Mouse (Mus musculus): ENCODE data around the gene Gpr152.

The Gpr152 gene

DNA sequence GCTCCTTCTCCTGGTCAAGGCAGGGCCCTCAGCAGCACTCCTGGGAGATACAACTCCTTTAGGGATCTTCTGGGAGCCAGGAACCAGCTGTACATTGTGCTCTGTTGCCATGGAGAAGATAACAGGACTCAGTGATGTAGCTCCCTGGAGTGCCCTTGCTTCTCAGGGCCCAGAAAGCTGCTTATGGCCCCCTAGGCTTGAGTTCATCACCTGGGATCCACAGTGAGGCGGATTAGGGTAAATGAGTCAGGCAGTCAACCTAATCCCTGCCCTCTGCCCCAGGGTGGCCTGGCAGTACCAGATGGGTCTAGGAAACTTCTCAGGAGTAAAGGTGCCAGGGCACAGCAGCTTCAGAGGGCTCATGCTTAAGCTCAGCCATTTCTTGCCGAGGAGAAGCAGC is at the start of gene Gpr152:
Gene Gpr152 (plus strand): TSS at position 342 of the 400 bp plus-strand sequence.
- no peak for DNase-seq (ENCODE audit: extremely low read depth, low read depth)

DNA sequence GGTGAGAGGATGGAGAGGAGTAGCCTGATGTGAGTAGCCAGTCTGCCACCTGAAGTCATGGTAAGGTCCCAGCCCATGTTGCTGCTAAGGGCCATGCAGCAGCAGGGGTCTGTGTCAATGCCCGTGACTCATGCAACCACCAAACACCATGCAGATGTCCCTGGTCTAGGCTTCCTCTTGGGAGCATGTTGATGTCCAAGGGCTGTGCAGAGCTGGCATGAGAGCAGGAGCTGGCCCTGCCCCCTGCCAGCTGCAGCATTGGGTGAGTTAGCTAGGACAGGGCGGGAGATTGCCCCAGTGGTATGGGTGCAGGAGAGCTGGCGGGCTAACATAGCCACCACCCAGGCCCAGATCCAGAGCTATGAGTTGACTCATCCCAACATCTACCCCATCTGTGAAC is 49.1 kb upstream of the Gpr152 start:
- DNase-seq (ENCODE audit: extremely low read depth, low read depth), result no peak

DNA sequence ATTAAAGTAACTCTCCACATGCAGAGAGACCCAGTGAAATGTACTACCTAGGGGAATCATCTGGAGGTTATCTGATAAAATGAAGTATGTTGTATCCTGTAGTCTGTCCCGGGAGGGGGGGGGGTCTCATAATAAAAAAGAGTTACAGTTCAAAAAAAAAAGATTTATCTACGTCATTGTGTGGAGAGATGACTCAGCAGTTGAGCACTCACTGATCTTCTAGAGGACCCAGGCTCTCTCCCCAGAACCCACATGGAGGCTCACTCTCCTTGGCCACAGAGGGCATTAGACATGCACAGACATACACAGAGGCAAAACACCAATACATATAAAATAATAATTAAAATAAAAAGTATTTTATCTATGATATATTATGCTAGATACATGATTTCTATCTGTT is 48.2 kb upstream of the Gpr152 start:
- DNase-seq (ENCODE audit: extremely low read depth, low read depth), result no peak

DNA sequence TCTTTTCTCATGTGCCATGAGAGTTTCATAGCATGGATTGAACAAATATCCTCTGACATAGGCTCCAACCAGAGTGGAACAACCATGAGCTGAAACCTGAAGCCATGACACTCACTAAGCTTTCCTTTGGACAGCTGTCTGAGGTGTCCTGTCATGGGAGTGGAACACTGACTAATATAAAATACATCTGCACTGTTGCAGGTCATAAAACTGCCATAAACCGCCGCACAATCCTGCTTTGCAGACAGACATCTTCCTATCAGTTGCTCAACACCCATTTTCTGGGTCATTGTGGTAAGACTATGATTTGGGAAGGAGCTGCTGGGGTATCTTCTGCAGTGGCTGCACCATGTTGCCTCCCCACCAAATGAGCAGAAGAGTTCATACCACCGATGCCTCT is 46.8 kb upstream of the Gpr152 start:
- no peak for DNase-seq (ENCODE audit: extremely low read depth, low read depth)

DNA sequence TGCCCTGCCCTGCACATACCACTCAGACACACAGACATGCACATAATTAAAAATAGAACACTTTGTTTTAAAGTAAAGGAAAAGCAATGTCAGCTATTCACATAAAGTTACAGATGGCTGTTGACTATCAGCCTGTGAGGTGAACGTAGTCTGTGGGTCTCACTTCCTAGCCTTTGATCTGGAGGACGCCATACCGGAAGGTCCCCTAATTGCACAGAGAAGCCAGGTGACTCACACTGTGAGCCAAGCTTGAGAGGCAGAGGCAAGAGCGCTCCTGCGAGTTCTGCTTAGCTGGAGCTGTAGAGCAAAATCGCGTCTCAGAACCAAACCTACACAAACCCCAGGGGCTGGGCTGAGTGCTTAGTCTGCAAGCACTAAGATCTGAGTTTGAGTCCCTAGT is 45.8 kb upstream of the Gpr152 start:
- DNase-seq (ENCODE audit: extremely low read depth, low read depth), result no peak

DNA sequence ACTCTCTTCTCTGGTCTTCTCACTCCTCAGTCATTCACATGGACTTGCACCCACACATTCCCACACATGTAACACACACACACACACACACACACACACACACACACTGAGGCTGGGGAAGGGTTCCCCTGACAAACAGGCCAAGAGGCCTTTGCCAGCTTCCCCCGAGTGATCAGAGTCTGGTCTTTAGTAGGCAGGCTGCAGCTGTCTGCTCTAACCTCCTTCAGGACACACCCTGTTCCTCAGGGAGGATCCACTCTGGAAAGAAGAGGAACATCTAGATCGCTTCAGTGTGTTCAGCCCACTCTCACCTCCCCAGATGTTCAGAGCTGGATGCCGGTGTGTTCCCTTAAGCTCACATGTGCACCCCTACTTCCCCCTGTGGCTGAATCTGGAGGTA is 45.2 kb upstream of the Gpr152 start:
- no peak for DNase-seq (ENCODE audit: extremely low read depth, low read depth)

DNA sequence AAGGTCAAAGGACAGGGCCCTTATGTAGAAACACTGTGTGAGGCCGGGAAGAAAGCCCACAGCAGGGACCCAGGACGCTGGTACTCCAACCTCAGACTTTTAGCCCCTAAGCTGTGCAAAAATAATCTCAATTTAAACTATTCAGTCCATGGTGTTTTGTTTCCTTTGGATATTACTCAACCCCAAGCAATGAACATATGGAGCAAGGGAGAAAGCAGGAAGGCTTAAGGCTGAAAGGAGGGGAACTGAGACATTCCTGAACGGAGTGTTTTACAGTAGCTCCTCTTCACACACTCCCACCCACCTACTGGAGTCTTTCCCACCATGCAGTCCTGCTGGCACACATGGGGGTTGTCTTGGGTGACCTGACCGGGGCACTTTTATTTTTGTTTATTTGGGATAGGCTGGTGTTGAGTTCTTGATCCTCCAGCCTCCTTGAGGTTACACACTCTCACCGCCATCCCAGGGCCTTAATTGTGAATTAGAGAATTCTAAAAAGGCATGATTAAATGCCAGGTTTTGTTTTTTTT is 44.7 kb upstream of the Gpr152 start:
- no peak for DNase-seq (ENCODE audit: extremely low read depth, low read depth)

DNA sequence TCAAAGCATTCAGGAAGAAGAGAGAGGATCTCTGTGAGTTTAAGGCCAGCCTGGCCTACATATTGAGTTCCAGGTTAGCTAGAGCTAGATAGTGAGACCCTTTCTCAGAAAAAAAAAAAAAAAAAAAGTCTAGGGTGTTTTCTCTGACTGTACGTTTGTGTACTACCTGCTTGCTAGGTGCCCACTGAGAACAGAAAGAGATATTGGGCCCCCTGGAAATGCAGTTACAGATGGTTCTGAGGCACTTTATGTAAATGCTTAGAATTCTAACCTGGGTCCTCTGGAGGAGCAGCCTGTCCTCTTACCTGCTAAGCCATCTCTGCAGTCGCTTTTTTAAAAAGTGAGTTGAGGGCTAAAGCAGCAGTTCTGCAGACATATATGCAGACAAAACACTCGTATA is 43.8 kb upstream of the Gpr152 start:
- DNase-seq (ENCODE audit: extremely low read depth, low read depth), result no peak

DNA sequence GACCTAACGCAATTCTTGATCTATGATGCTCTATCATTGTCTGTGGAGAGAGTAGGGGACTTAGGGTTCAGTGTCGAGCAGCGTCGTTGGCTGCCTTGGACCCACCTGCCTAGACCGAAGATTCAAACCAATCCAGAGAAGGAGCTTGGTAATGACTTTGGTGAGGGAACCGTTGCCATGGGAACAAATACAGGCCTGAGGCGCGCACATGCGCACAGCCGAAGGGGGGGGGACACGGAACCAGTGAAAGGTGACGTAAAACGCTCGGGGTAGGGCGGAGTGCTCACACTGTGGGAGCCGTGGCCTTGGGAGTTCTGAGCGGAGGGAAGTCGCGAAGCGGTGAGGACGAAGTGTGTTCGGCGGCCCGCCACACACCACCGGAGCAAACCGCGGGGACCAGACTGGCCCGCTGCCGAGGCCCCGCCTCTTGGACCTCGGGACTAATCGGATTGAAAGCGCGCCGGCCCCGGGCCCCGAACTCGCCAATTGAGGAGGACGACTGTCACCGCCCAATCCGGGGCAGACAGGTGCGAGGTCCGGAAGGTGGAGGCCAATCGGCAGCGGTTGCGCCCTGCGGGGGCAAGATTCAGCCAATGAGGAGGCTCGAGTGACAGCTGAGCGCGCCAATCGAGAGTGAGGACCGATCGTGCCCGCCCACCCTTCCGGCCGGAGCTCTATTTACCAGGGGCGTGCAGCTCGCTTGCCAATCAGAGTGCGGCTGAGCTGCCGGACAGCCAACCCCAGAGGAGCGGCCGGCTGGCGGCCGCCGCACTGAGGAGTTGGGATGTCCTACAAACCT is 42.7 kb upstream of the Gpr152 start, which contains the start of gene Cdk2ap2:
Gene Cdk2ap2 (plus strand): TSS at position 541 of the 799 bp plus-strand sequence.
- DNase-seq (ENCODE audit: extremely low read depth, low read depth), result peak; percentile 96

DNA sequence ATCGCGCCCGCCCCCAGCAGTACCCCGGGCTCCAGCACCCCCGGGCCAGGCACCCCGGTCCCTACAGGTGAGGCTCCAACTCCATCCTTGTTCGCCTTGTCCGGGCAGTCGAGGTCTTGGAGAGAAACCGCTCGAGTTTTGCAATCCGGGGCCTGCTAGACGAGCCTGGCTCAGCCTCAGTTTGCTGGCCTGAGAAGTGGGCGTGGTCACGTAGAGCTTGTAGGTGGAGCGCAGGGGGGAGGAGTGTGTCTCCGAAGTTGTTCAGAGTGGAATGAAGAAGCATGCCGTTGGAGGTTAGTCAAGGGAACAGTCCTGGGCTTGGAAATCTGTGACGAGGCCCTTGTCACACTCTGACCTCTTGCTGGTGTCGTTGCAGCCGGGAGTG is 42.2 kb upstream of the Gpr152 start:
- peak; percentile 75 for DNase-seq (ENCODE audit: extremely low read depth, low read depth)

DNA sequence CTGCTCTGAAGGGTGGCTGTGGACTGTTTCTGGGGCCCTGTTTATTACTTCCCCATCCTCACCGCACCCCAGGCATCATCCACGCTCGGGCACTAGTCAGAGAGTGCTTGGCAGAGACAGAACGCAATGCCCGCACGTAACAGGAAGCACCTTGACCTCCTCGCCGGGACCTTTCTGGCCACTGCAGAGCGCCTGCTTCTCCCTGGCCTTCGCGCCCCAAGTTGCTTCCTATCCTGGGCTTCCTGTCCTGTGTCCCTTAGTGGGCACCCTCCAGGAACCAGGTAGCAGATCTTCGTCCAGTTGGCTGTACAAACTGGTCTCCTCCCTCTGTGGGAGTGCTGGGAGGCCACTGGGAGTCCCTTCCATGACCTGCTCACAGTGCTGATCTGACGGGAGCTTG is 41.2 kb upstream of the Gpr152 start:
- no peak for DNase-seq (ENCODE audit: extremely low read depth, low read depth)

DNA sequence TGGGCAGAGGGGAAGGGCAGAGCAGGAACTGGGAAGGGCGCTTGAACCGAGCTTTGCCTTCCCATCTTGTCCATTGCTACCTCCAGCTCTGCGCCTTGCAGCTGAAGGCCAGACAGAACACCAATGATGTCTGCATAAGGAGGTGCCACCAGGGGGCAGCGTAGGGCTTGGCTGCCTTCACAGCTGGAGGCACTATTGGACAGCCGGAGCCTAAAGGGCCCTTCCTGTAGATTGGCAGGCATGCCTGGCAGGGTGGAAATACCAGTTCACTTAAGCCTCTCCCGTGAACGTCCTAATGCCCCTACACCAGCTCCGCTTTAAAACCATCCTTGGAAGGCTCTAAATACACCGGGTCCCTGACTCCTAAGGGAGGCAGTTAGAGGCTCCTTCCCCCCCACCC is 40.5 kb upstream of the Gpr152 start:
- peak; percentile 84 for DNase-seq (ENCODE audit: extremely low read depth, low read depth)

DNA sequence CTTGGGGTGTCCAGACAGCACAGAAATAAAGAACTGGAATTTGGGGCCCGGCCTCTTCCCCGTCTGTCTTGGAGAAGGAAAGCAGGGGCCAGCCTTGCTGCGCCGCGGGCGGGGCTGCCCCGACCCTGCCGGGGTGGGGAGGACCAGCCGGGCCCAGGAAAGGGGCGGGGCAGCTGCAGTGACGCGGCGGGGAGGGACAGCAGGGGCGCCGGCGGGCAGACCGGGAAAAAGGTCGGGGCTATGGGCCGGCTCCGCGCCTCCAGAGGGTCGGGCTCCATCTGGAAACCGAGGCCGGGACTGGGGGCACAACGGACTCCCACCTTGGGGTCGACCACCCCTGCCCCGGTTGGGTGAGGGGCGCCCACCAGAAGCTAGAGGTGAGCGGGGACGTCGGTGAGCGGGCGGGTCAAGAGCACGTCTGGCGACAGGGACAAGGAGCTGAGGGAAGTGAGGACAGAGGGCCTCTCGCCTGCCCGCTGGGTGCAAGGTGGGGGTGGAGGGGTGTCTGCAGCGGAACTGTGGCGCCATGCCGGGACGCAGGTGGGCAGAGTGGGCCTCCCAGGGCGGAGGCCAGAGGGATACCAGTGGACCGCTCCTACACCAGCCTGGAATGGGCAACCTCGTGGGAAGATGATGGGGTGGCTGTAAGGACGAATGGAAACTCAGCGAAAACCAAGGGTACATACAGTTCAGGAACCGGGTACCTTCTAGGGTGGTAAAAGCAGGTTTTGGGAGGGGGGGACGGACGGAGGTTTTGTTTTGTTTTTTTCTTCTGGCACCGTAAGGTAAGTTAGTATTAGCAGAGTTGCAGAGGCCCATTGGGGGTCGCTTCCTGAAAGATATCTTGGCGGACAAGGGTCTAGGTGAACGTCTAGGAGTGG is 39.5 kb upstream of the Gpr152 start, which contains the start of gene Pitpnm1:
Gene Pitpnm1 (plus strand): TSS at position 162 of the 881 bp plus-strand sequence.
- DNase-seq (ENCODE audit: extremely low read depth, low read depth), result no peak

DNA sequence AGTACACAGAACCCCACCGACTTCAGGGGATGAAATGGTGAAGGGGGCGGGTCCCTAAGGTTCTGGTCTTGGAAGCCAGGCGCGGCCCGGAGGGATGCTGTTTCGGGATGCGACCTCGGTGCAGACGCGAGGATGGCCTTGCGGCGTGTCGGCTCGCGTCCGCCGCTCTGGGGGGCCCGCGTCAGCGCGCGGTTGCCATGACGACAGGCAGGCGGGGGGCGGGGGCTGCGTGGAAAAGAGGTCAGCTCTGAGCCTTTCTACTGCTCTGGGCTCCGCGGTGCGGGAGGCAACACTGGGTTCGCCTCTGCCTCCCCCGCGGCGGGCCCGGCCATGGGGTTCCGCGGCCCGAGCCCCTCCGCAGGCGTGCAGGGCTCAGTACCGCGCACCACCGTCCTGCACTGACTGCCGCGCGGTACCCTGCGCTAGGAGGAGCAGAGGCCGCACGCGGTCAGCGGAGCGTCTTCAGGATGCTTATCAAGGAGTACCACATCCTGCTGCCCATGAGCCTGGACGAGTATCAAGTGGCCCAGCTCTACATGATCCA is 38.8 kb upstream of the Gpr152 start:
- DNase-seq (ENCODE audit: extremely low read depth, low read depth), result no peak

DNA sequence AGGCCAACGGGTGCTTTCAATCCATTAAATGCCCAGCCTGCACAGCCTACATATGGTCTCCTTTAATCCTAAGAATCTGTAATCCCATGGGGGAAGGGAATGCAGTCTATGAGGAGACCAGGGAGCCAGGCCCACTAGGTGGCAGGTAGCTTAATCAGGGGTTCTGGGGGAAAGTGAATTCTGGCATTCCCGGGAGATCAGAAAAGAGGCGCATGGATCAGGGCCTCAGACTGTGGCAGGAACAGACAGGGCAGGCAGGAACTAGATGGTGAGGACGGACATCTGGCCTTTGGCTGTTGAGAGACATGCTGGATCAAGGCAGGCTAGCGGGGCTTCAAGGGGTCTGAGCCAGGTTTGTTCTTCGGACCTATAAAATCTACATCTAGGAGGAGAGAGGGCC is 38.1 kb upstream of the Gpr152 start:
- no peak for DNase-seq (ENCODE audit: extremely low read depth, low read depth)

DNA sequence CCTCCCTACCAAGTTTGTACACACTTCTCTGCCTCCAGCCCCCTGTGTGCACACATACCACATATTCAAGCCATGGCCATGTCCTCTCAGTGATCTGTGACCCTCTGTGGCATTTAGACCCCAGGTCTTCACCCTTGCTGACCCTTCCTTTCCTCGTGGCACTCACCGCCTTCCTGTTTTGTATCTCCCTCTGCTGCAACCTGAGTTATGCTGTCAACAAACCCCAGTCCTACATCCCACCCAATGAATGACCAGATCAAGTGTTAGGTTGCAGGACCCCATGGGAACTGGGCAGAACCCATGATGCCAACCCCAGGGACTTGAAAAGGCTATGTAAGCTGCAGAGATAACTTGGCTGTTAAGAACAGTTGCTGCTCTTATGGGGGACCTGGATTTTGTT is 37.5 kb upstream of the Gpr152 start:
- DNase-seq (ENCODE audit: extremely low read depth, low read depth), result no peak

DNA sequence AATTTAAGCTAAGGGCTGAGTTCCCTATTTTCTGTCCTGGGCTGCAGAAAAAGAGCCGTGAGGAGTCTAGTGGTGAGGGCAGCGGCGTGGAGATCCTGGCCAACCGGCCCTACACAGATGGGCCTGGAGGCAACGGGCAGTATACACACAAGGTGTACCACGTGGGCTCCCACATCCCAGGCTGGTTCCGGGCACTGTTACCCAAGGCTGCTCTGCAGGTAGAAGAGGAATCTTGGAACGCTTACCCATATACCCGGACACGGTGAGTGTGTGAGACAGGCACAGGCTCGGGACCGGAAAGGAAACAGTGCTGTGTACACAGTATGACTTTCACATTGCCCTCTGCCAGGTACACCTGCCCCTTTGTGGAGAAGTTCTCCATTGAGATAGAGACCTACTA is 37.0 kb upstream of the Gpr152 start:
- DNase-seq (ENCODE audit: extremely low read depth, low read depth), result no peak

DNA sequence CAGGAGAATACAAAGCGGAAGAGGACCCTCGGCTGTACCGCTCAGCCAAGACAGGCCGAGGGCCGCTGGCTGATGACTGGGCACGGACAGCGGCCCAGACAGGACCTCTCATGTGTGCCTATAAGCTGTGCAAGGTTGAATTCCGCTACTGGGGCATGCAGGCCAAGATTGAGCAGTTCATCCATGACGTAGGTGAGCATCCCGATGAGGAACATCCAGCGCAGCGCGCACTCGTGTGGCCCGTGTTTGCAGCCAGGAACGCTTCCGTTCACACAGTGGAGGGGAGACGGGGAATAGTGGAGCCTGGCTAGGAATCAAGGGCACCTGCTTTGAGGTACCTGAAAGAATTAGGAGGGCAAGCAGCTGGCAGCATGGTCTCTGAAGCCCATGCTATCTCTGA is 36.3 kb upstream of the Gpr152 start:
- no peak for DNase-seq (ENCODE audit: extremely low read depth, low read depth)

DNA sequence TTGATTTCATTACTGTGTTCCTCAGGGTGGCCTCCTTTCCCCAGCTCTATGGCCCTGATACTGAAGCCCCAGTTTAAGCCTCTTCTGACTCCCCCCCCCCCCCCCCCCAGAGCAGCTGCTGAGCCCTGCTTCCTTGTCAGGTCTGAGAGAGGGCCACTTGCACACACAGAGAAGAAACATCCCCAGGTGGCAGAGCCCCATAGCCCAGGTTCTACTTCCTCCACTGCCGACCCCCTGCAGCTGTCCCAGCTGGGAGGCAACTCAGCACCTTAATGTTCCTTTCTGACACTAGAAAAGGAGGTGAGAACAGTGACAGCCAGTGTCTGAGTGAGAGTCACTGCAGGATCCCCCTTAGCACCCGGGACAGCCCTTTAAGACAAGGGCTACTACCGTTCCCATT is 35.8 kb upstream of the Gpr152 start:
- DNase-seq (ENCODE audit: extremely low read depth, low read depth), result no peak

DNA sequence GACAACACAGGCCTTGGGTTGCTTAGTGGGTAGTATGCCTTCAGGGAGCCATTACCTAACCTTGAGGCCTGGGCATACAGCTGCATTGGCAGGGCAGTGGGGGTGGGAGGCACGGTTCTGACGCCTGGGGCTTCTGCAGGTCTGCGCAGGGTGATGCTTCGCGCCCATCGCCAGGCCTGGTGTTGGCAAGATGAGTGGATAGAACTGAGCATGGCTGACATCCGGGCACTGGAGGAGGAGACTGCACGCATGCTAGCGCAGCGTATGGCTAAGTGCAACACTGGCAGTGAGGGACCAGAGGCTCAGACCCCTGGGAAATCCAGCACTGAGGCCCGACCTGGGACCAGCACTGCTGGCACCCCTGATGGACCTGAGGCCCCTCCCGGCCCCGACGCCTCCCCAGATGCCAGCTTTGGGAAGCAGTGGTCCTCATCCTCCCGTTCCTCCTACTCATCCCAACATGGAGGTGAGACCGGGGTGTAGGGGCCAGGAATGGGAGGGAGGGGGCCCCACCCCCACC is 34.9 kb upstream of the Gpr152 start:
- DNase-seq (ENCODE audit: extremely low read depth, low read depth), result no peak

DNA sequence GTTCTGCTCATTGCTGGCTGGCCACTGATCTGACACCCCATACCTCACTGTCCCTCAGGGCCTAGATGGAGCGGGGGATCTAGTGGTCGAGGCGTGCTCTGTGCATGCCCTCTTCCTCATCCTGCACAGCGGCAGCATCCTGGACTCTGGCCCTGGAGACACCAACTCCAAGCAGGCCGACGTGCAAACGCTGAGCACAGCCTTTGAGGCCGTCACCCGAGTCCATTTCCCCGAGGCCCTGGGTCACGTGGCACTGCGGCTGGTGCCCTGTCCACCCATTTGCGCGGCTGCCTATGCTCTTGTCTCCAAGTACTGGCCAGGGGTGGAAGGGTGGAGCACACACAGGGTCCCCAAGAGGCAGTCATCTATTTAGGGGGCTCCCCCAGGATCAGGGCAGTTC is 32.9 kb upstream of the Gpr152 start:
- no peak for DNase-seq (ENCODE audit: extremely low read depth, low read depth)

DNA sequence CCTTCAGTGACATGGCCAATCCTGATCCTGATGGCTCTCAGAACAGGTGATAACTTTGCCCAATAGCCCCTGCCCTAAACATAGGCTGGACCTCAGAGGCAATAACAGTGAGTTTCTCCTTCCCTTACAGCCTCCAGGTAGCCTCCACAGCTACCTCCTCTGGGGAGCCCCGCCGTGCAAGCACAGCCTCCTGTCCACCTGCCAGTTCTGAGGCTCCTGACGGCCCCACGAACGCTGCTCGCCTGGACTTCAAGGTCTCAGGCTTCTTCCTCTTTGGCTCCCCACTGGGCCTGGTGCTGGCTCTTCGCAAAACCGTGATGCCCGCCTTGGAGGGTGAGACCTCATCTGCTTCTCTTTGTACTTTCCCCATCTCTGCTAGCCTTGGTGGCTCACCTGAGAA is 31.1 kb upstream of the Gpr152 start:
- no peak for DNase-seq (ENCODE audit: extremely low read depth, low read depth)

Data from MEL-GATA-1-ER (cell line).